Mouse (Mus musculus) adrenal gland, adult 2 months (tissue): ENCODE results near the gene Spry1. TPM values are rescaled to one million over a fixed set of nuclear protein-coding genes. Genes with fewer than 3 reads are reported as not detected.
A peak's percentile ranks its signal among the peaks of the same experiment; 100 is the strongest.

ENCODE experiments used
- DNase-seq: peaks from one replicate; pipeline ENCODE4 v3.0.0; 2021
- polyA plus RNA-seq: library from polyadenylated mRNA; depleted of rRNA; stranded (reverse); fragments of >200 nt; gene quantifications from 2 replicates; pipeline ENCODE4 v1.2.3, GENCODE M21; 2012; rRNA removed
- total RNA-seq, 2 experiments: library from RNA; stranded (reverse); gene quantifications; 2 replicates each; pipeline ENCODE4 v1.2.3; 2021

Gene Spry1
- total and polyA plus RNA-seq, 3 experiments: 17.9 to 39.7 (median 32.5) TPM

- no peak for DNase-seq
These were observed 32.7 kb downstream of the Spry1 start for GRCm38 (mm10) chr3:37672266-37673040.

- peak; percentile 21 for DNase-seq
These were observed 33.9 kb downstream of the Spry1 start for GRCm38 (mm10) chr3:37673513-37674261.

GRCm38 (mm10) chr3:37675056-37675525, 35.3 kb downstream of the Spry1 start:
- no peak for DNase-seq

GRCm38 (mm10) chr3:37676291-37676690, 36.5 kb downstream of the Spry1 start:
- no peak for DNase-seq

- DNase-seq: no peak
These were observed 46.5 kb downstream of the Spry1 start for GRCm38 (mm10) chr3:37686219-37686618.

GRCm38 (mm10) chr3:37686751-37687150, 47.0 kb downstream of the Spry1 start:
- no peak for DNase-seq

GRCm38 (mm10) chr3:37687158-37687980, 47.6 kb downstream of the Spry1 start:
- DNase-seq: peak; percentile 74

- DNase-seq: no peak
These were observed 53.2 kb downstream of the Spry1 start for GRCm38 (mm10) chr3:37692945-37693344.

GRCm38 (mm10) chr3:37693552-37693951, 53.8 kb downstream of the Spry1 start:
- DNase-seq: no peak

Other genes starting within 250 kb of the Spry1 start
- gene Spata5, start 220.1 kb upstream of the Spry1 start, total RNA-seq: 10 to 100 TPM; 29.1 to 46.0 TPM
- 0.67 and 1.9 TPM in 2 replicates for gene Spata5, start 220.1 kb upstream of the Spry1 start, polyA plus RNA-seq
- gene Nudt6, start 219.7 kb upstream of the Spry1 start, total RNA-seq: 10 to 100 TPM; 16.2 to 18.7 TPM
- gene Nudt6, start 219.7 kb upstream of the Spry1 start, polyA plus RNA-seq: 62.7 and 69.8 TPM in 2 replicates
- 1 to 10 TPM in 1 of 2 experiments, under 1 TPM in 1; 0.26 to 1.6 TPM for gene Gm5148, start 84.5 kb downstream of the Spry1 start, total RNA-seq
- gene Gm5148, start 84.5 kb downstream of the Spry1 start, polyA plus RNA-seq: 0.59 and 2.6 TPM in 2 replicates